Mouse (Mus musculus): ENCODE data around the gene Efcab9. TPM values are rescaled to one million over a fixed set of nuclear protein-coding genes. Genes with fewer than 3 reads are reported as not detected.
A peak's percentile ranks its signal among the peaks of the same experiment; 100 is the strongest.

Gene Efcab9
- polyA plus RNA-seq, 1 experiment = not detected

- no peak overlapping the region for H3K4me3 ChIP-seq (ENCODE audit: insufficient read depth, low read length)
- TF ChIP-seq CTCF (IDR thresholded peaks at IDR 0.05; ENCODE audit: borderline replicate concordance, insufficient read depth, low read length) (no peak), POLR2A (IDR thresholded peaks at IDR 0.05; ENCODE audit: low read depth, low read length) (no peak)
- no peak overlapping the region for H3K27ac ChIP-seq (ENCODE audit: insufficient read depth, low read length)
- peaks cover 6% of the 10 kb centered on the region; the same call in 1 of the 2 replicates for H3K4me1 ChIP-seq (ENCODE audit: control insufficient read depth, insufficient read depth, low read length)
Observed at GRCm38 (mm10) chr11:32567000-32567855, 35.3 kb upstream of the Efcab9 start.

GRCm38 (mm10) chr11:32566184-32566583 is 34.3 kb upstream of the Efcab9 start:
- H3K4me3 ChIP-seq (ENCODE audit: insufficient read depth, low read length) = no peak overlapping the region
- TF ChIP-seq POLR2A (IDR thresholded peaks at IDR 0.05; ENCODE audit: low read depth, low read length) = no peak
- no peak for TF ChIP-seq CTCF (IDR thresholded peaks at IDR 0.05; ENCODE audit: borderline replicate concordance, insufficient read depth, low read length)
- peaks cover 6% of the 10 kb centered on the region; the same call in 1 of the 2 replicates for H3K4me1 ChIP-seq (ENCODE audit: control insufficient read depth, insufficient read depth, low read length)
- no peak overlapping the region for H3K27ac ChIP-seq (ENCODE audit: insufficient read depth, low read length)

DNA sequence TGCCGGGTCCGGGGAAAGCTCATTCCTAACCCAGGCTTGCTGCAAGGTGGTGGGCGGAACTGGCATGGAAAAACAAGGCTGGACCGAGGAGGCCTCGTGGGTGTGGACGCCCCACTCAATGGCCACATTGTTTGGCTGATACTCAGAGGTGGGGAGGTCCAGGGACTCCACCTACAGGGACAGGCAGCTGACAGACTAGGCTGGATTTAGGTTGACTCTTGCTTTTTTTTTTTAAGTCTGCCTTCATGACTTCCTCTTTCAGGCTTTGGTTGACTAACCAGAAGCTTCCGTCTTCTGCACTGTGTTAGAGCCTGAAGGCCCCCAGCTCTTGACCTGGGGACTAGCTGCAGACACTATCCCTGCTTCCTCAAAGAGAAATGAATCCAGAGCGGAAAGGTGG is 33.2 kb upstream of the Efcab9 start:
- peaks cover 6% of the 10 kb centered on the region; the same call in 1 of the 2 replicates for H3K4me1 ChIP-seq (ENCODE audit: control insufficient read depth, insufficient read depth, low read length)
- H3K27ac ChIP-seq (ENCODE audit: insufficient read depth, low read length) = 0 out of 2 replicates have a peak overlapping the region, but pooled peaks have one; percentile 35
- H3K4me3 ChIP-seq (ENCODE audit: insufficient read depth, low read length) = no peak overlapping the region
- TF ChIP-seq POLR2A (IDR thresholded peaks at IDR 0.05; ENCODE audit: low read depth, low read length) (no peak), CTCF (IDR thresholded peaks at IDR 0.05; ENCODE audit: borderline replicate concordance, insufficient read depth, low read length) (no peak)

DNA sequence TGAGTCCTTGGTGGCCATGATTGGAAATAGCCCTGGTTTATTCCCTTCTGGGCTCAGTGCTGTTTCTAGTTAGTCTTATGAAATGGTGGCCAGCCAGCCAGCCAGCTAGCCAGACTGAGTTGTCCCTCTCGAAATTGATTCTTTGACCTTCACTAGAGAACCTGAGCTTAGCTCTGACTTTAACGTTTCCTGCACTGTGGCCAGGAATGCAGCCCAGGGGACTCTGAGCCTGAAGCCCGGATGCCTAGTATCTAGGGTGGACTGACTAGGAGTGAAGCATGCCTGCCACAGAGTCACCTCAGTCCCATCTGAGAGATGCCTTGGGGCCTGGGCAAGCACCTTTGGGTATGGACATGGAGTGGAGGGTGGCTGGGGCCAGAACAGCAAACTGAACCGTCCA is 32.7 kb upstream of the Efcab9 start:
- no peak overlapping the region for H3K4me3 ChIP-seq (ENCODE audit: insufficient read depth, low read length)
- TF ChIP-seq POLR2A (IDR thresholded peaks at IDR 0.05; ENCODE audit: low read depth, low read length) = no peak
- peak overlapping the region; percentile 11; the same call in 1 of the 2 replicates for H3K27ac ChIP-seq (ENCODE audit: insufficient read depth, low read length)
- H3K4me1 ChIP-seq (ENCODE audit: control insufficient read depth, insufficient read depth, low read length) = peaks cover 6% of the 10 kb centered on the region; the same call in 1 of the 2 replicates

- TF ChIP-seq CTCF (IDR thresholded peaks at IDR 0.05; ENCODE audit: borderline replicate concordance, insufficient read depth, low read length) (no peak), POLR2A (IDR thresholded peaks at IDR 0.05; ENCODE audit: low read depth, low read length) (no peak)
- Histone ChIP-seq H3K4me1 (ENCODE audit: control insufficient read depth, insufficient read depth, low read length) (peaks cover 6% of the 10 kb centered on the region; the same call in 1 of the 2 replicates), H3K27ac (ENCODE audit: insufficient read depth, low read length) (peak overlapping the region; percentile 11; the same call in 1 of the 2 replicates), H3K4me3 (ENCODE audit: insufficient read depth, low read length) (no peak overlapping the region)
Observed at GRCm38 (mm10) chr11:32563660-32564059, 31.8 kb upstream of the Efcab9 start.

- H3K4me1 ChIP-seq (ENCODE audit: control insufficient read depth, insufficient read depth, low read length) = peaks cover 6% of the 10 kb centered on the region; the same call in 1 of the 2 replicates
- no peak overlapping the region for H3K27ac ChIP-seq (ENCODE audit: insufficient read depth, low read length)
- H3K4me3 ChIP-seq (ENCODE audit: insufficient read depth, low read length) = no peak overlapping the region
- TF ChIP-seq CTCF (IDR thresholded peaks at IDR 0.05; ENCODE audit: borderline replicate concordance, insufficient read depth, low read length) (no peak), POLR2A (IDR thresholded peaks at IDR 0.05; ENCODE audit: low read depth, low read length) (no peak)
Observed at GRCm38 (mm10) chr11:32562706-32563105, 30.8 kb upstream of the Efcab9 start.

DNA sequence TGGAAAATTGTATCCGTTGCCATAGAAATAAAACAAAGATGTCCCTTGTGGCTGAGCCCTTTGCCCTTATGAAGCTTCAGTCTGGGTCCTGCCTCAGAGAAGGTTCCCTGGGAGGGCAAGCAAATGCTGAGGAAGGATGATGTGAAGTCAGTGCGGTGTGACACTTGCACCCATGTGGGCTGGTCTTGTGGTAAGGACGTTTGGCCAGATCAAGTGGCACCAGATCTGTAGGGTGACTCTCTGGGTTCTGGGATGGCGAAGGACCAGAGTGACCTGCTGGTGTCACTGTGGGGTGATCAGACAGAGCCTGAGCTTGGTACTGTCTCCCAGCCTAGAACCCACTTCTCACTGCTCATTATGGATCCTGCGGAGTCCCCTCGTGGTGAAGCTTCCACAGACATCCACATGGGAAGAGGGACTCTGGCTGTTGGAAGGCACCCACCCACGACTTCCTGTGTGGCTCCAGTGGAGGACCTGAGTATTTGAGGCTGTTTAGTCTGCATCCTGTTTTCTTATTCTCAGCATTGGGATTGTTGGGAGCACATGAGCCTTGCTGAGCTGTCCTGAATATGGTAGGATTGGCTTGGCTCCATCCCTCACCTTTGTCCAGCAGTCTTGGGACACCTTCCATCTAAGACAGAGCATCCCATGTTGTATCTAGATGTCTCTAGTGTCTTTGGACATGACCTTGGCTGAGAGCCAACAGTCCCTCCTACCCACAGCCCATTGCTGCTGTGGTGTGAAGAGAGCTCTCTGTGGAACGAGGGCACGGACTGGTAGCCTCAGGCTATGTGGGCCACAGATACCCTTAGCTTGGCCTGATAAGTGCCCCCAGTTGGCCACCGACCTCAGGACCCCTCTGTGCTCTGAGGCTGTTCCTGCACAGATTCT is 29.8 kb upstream of the Efcab9 start:
- H3K4me1 ChIP-seq (ENCODE audit: control insufficient read depth, insufficient read depth, low read length) = peaks cover 6% of the 10 kb centered on the region; the same call in 1 of the 2 replicates
- TF ChIP-seq POLR2A (IDR thresholded peaks at IDR 0.05; ENCODE audit: low read depth, low read length) (no peak), CTCF (IDR thresholded peaks at IDR 0.05; ENCODE audit: borderline replicate concordance, insufficient read depth, low read length) (no peak)
- no peak overlapping the region for H3K27ac ChIP-seq (ENCODE audit: insufficient read depth, low read length)

GRCm38 (mm10) chr11:32560015-32560770 is 28.3 kb upstream of the Efcab9 start:
- no peak overlapping the region for H3K27ac ChIP-seq (ENCODE audit: insufficient read depth, low read length)
- no peak overlapping the region for H3K4me3 ChIP-seq (ENCODE audit: insufficient read depth, low read length)
- H3K4me1 ChIP-seq (ENCODE audit: control insufficient read depth, insufficient read depth, low read length) = peaks cover 6% of the 10 kb centered on the region; the same call in 1 of the 2 replicates
- TF ChIP-seq CTCF (IDR thresholded peaks at IDR 0.05; ENCODE audit: borderline replicate concordance, insufficient read depth, low read length) = no peak
- no peak for TF ChIP-seq POLR2A (IDR thresholded peaks at IDR 0.05; ENCODE audit: low read depth, low read length)

More for the DNA sequence above, 29.8 kb upstream of the Efcab9 start:
- no peak overlapping the region for H3K4me3 ChIP-seq (ENCODE audit: insufficient read depth, low read length)

DNA sequence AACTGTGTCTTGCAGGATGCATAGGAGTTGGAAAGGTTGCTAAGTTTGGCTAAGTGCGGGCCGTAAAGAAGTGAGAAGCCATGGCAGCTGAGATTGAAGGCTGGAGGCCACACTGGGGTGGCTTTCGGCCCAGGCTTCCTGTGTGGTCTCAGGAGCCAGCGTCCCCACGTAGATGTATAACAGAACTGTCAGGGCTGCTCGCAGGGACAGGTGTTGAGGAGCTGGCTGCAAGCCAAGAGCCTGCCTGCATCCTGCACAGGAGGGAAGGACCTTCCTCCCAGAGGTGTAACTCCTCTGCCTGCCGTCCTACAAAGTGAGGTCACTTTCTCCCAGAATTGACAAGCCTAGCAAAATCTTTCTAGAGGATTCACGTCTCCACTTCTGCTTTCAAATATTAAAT is 26.8 kb upstream of the Efcab9 start:
- Histone ChIP-seq H3K4me1 (ENCODE audit: control insufficient read depth, insufficient read depth, low read length) (peaks cover 1% of the 10 kb centered on the region; the same call in 1 of the 2 replicates), H3K27ac (ENCODE audit: insufficient read depth, low read length) (no peak overlapping the region), H3K4me3 (ENCODE audit: insufficient read depth, low read length) (no peak overlapping the region)
- TF ChIP-seq POLR2A (IDR thresholded peaks at IDR 0.05; ENCODE audit: low read depth, low read length) (no peak), CTCF (IDR thresholded peaks at IDR 0.05; ENCODE audit: borderline replicate concordance, insufficient read depth, low read length) (no peak)

All from embryonic fibroblast, embryonic 13.5 days (primary cell).